Mouse (Mus musculus): ENCODE measurements around the gene Ern1. TPM values are rescaled to one million over a fixed set of nuclear protein-coding genes. Genes with fewer than 3 reads are reported as not detected.
"Not testable (repeated sequence)": the region's sequence is repeated elsewhere in the genome, so short reads cannot be mapped to it uniquely, and the experiment has no call there.

Gene Ern1
- polyA plus RNA-seq, 1 experiment from 2014 or later, result 8.2 TPM

GRCm38 (mm10) chr11:106411157-106411556 is 76.5 kb downstream of the Ern1 start:
- H3K27ac ChIP-seq, result no peak overlapping the region
- WGBS, result 86% methylated on average over 2 of the region's 2 CpGs
- peaks cover 35% of the 10 kb centered on the region for H3K36me3 ChIP-seq

GRCm38 (mm10) chr11:106410507-106410906 is 77.1 kb downstream of the Ern1 start:
- Histone ChIP-seq H3K4me3 (no peak overlapping the region), H3K27ac (no peak overlapping the region), H3K9me3 (replicated peaks) (no peaks in the 10 kb centered on the region), H3K27me3 (ENCODE audit: low read depth, poor library complexity, severe bottlenecking) (no peaks in the 10 kb centered on the region), H3K4me1 (no peaks in the 10 kb centered on the region), H3K36me3 (peaks cover 40% of the 10 kb centered on the region)
- no peak for DNase-seq (ENCODE audit: low spot score)
- WGBS, result 91% methylated on average over 3 of the region's 3 CpGs

More at GRCm38 (mm10) chr11:106411157-106411556, 76.5 kb downstream of the Ern1 start:
- DNase-seq (ENCODE audit: low spot score), result no peak
- Histone ChIP-seq H3K4me1 (no peaks in the 10 kb centered on the region), H3K9me3 (replicated peaks) (no peaks in the 10 kb centered on the region), H3K4me3 (no peak overlapping the region), H3K27me3 (ENCODE audit: low read depth, poor library complexity, severe bottlenecking) (no peaks in the 10 kb centered on the region)

- peak overlapping the region; percentile 2; the same call in 1 of the 2 replicates for H3K27ac ChIP-seq
- H3K9me3 ChIP-seq (replicated peaks), result no peaks in the 10 kb centered on the region
- H3K27me3 ChIP-seq (ENCODE audit: low read depth, poor library complexity, severe bottlenecking), result no peaks in the 10 kb centered on the region
- no peak overlapping the region for H3K4me3 ChIP-seq
- DNase-seq (ENCODE audit: low spot score), result no peak
- H3K4me1 ChIP-seq, result no peaks in the 10 kb centered on the region
- H3K36me3 ChIP-seq, result peaks cover 42% of the 10 kb centered on the region
- WGBS, result 83% methylated on average over 4 of the region's 4 CpGs
These were observed 77.6 kb downstream of the Ern1 start for GRCm38 (mm10) chr11:106410011-106410410.

GRCm38 (mm10) chr11:106398481-106398880 is 89.2 kb downstream of the Ern1 start:
- no peaks in the 10 kb centered on the region for H3K9me3 ChIP-seq (replicated peaks)
- H3K27ac ChIP-seq, result no peak overlapping the region
- WGBS, result 91% methylated on average over 8 of the region's 8 CpGs
- no peaks in the 10 kb centered on the region for H3K27me3 ChIP-seq (ENCODE audit: low read depth, poor library complexity, severe bottlenecking)
- H3K4me3 ChIP-seq, result no peak overlapping the region
- H3K36me3 ChIP-seq, result peaks cover 39% of the 10 kb centered on the region
- DNase-seq (ENCODE audit: low spot score), result no peak
- no peaks in the 10 kb centered on the region for H3K4me1 ChIP-seq

DNA sequence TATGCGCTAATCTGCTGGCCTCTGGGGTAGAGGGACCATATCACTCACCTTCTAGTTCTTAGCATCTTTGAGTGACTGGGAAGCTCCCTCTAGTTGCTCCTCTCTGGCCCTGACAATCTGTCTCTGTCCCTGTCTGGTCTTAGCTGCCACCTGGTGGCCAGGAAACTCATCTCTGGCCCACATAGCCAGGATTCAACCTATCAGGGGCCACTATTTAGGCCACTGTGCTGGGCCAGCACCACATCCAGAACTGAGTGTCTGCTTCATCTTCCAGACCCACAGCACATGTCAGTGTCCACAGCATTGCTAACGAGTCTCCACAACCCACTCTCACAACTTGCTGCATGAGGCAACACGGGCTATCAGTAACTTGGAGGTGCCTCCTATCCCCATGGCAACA is 90.0 kb downstream of the Ern1 start:
- Histone ChIP-seq H3K4me1 (no peaks in the 10 kb centered on the region), H3K4me3 (no peak overlapping the region), H3K9me3 (replicated peaks) (no peaks in the 10 kb centered on the region), H3K27me3 (ENCODE audit: low read depth, poor library complexity, severe bottlenecking) (no peaks in the 10 kb centered on the region), H3K27ac (no peak overlapping the region), H3K36me3 (peaks cover 34% of the 10 kb centered on the region)
- DNase-seq (ENCODE audit: low spot score), result no peak
- 86% methylated on average over 3 of the region's 3 CpGs for WGBS

DNA sequence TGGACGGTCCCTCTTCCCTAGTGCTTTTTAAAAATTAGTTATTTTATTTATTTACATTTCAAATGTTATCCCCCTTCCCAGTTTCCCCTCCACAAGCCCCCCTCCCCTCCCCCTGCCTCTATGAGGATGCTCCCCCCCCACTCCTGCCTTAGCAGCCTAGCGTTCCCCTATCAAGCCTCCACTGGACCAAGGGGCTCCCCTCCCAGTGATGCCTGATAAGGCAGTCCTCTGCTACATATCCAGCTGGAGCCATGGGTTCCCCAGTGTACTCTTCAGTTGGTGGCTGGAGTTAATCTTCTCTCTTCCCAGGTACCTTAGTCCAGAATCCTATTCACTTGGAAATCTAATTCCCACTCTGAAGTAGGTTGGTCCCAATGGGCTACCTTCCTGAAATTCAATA is 93.6 kb downstream of the Ern1 start:
- not testable (repeated sequence) for H3K4me1 ChIP-seq; H3K9me3 ChIP-seq (replicated peaks)

GRCm38 (mm10) chr11:106393331-106393616 is 94.4 kb downstream of the Ern1 start:
- H3K9me3 ChIP-seq (replicated peaks), result no peaks in the 10 kb centered on the region
- H3K27ac ChIP-seq, result no peak overlapping the region
- no peaks in the 10 kb centered on the region for H3K27me3 ChIP-seq (ENCODE audit: low read depth, poor library complexity, severe bottlenecking)
- WGBS, result 67% methylated on average over 4 of the region's 4 CpGs
- peaks cover 5% of the 10 kb centered on the region; the same call in 1 of the 2 replicates for H3K4me1 ChIP-seq
- H3K4me3 ChIP-seq, result no peak overlapping the region
- no peak for DNase-seq (ENCODE audit: low spot score)
- peaks cover 9% of the 10 kb centered on the region for H3K36me3 ChIP-seq

More for the DNA sequence above, 93.6 kb downstream of the Ern1 start:
- not testable (repeated sequence) for H3K27ac ChIP-seq; H3K27me3 ChIP-seq (ENCODE audit: low read depth, poor library complexity, severe bottlenecking); H3K4me3 ChIP-seq; DNase-seq (ENCODE audit: low spot score)
- peaks cover 16% of the 10 kb centered on the region for H3K36me3 ChIP-seq
- 92% methylated on average over 2 of the region's 2 CpGs for WGBS

DNA sequence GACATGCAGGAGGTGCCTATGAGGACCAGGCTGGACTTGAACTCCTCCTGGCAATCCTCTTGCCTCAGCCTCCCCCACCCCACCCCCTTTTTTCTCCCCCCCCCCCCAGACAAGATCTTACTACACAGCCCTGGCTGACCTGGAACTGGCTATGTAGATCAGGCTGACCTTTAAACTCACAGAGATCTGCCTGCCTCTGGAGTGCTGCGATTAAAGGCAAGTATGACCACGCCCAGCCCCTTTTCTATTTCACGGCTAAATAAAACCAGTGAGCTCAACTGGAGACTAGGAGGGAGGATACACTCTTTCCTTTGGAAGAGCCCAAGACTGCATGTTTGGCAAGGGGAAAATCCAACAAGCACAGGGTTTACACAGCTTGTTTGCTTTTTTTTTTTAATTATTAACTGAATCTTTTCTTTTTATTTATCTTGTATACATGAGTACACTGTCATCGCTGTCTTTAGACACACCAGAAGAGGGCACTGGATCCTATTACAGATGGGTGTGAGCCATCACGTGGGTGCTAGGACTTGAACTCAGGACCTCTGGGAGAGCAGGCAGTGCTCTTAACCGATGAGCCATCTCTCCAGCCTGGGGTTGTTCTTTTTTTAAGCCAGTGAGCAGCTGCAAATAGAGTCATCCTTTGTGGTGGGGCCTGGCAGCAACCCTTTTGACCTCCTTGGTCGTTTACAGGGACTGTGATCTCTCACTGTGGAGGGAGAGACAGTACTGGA is 94.9 kb downstream of the Ern1 start:
- Histone ChIP-seq H3K36me3 (peaks cover 4% of the 10 kb centered on the region), H3K4me3 (no peak overlapping the region), H3K27ac (no peak overlapping the region), H3K27me3 (ENCODE audit: low read depth, poor library complexity, severe bottlenecking) (no peaks in the 10 kb centered on the region), H3K9me3 (replicated peaks) (no peaks in the 10 kb centered on the region), H3K4me1 (peaks cover 5% of the 10 kb centered on the region; the same call in 1 of the 2 replicates)
- no peak for DNase-seq (ENCODE audit: low spot score)
- 68% methylated on average over 7 of the region's 7 CpGs for WGBS

- peak; percentile 76 for DNase-seq (ENCODE audit: low spot score)
- Histone ChIP-seq H3K27me3 (ENCODE audit: low read depth, poor library complexity, severe bottlenecking) (no peaks in the 10 kb centered on the region), H3K4me3 (no peak overlapping the region), H3K27ac (no peak overlapping the region), H3K36me3 (no peaks in the 10 kb centered on the region), H3K9me3 (replicated peaks) (no peaks in the 10 kb centered on the region), H3K4me1 (peaks cover 5% of the 10 kb centered on the region; the same call in 1 of the 2 replicates)
- 33% methylated on average over 6 of the region's 6 CpGs for WGBS
These were observed 96.0 kb downstream of the Ern1 start for GRCm38 (mm10) chr11:106391546-106392188.

GRCm38 (mm10) chr11:106390757-106391156 is 96.9 kb downstream of the Ern1 start:
- H3K36me3 ChIP-seq, result no peaks in the 10 kb centered on the region
- H3K4me1 ChIP-seq, result peaks cover 5% of the 10 kb centered on the region; the same call in 1 of the 2 replicates
- no peaks in the 10 kb centered on the region for H3K27me3 ChIP-seq (ENCODE audit: low read depth, poor library complexity, severe bottlenecking)
- H3K4me3 ChIP-seq, result no peak overlapping the region
- DNase-seq (ENCODE audit: low spot score), result no peak
- H3K27ac ChIP-seq, result no peak overlapping the region
- H3K9me3 ChIP-seq (replicated peaks), result no peaks in the 10 kb centered on the region
- WGBS, result 64% methylated on average over 3 of the region's 3 CpGs

DNA sequence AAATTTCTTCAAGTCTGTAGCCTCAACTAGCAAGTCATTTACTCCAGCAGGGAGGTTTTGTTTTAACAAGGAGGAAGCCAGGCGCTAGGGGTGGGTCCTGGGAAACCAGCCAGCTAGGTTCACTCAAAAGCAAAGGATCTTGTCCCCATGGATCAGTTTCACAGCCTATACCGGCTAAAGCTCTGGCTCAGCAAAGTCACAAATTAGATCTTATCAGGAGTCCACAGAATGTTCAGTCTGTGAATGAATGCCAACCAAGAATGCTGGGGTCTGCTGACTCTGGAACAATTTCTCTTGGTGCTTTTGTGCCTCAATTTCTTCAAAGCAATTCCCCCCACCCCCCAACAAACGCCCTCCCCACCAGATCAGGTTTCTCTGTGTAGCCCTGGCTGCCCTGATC is 98.0 kb downstream of the Ern1 start:
- DNase-seq (ENCODE audit: low spot score), result no peak
- WGBS, result 34% methylated on average over 3 of the region's 3 CpGs
- Histone ChIP-seq H3K4me3 (no peak overlapping the region), H3K9me3 (replicated peaks) (no peaks in the 10 kb centered on the region), H3K27me3 (ENCODE audit: low read depth, poor library complexity, severe bottlenecking) (no peaks in the 10 kb centered on the region), H3K4me1 (peaks cover 5% of the 10 kb centered on the region; the same call in 1 of the 2 replicates), H3K27ac (no peak overlapping the region), H3K36me3 (no peaks in the 10 kb centered on the region)

DNA sequence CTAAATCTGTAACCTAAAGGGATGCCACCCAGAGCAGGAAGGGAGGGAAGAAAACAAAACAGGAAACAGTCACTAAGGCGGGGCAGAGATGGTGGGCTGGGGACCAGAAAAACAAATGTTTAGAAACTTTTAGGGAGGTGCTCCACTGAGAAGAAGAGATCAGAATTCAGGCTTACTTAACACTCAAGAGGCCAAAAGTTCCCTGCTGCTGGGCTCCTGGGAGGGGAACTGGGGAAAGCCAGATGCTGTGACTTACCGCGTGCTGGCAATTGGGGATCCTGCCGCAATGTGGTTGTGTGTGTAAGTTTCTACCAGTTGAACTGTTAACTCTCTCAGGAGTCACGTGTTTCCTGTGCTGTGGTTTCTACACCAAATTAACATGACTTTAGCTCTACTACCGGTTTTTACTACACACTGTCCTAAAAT is 99.8 kb downstream of the Ern1 start, which contains the start of gene Icam2:
Gene Icam2, minus strand, starts transcription at position 285 of the 426 bp plus-strand sequence.
- Histone ChIP-seq H3K4me1 (peaks cover 5% of the 10 kb centered on the region; the same call in 1 of the 2 replicates), H3K9me3 (replicated peaks) (no peaks in the 10 kb centered on the region), H3K36me3 (no peaks in the 10 kb centered on the region), H3K27me3 (ENCODE audit: low read depth, poor library complexity, severe bottlenecking) (no peaks in the 10 kb centered on the region), H3K27ac (no peak within 1 kb of the TSS), H3K4me3 (no peak within 1 kb of the TSS)
- WGBS, result 84% methylated on average over 6 of the region's 6 CpGs
- no peak for DNase-seq (ENCODE audit: low spot score)

DNA sequence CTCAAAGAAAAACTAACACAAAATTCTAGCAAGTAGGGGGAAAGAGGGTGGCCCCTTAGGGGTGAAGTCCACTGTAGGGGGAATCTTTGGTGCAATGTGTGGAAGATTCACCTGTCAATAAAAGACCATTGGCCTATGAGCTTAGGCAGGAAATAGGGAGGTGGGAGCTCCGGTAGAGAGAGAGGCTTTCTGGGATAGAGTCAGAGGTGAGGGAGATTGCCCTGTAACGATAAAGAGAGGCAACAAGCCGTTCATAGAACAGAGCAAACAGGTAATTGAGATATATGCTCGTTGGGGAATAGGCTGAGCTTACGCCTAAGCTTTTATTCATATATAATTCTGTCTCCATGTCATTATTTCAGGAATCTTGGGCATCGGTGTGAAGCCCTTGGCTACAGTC is 100.6 kb downstream of the Ern1 start:
- H3K4me1 ChIP-seq, result peaks cover 10% of the 10 kb centered on the region; the same call in 1 of the 2 replicates
- no peaks in the 10 kb centered on the region for H3K27me3 ChIP-seq (ENCODE audit: low read depth, poor library complexity, severe bottlenecking)
- H3K27ac ChIP-seq, result no peak overlapping the region
- no peaks in the 10 kb centered on the region for H3K9me3 ChIP-seq (replicated peaks)
- H3K36me3 ChIP-seq, result no peaks in the 10 kb centered on the region
- no peak overlapping the region for H3K4me3 ChIP-seq
- 87% methylated on average over 6 of the region's 6 CpGs for WGBS
- DNase-seq (ENCODE audit: low spot score), result no peak
